Mouse (Mus musculus) lung, adult 2 months (tissue): Measurements from ENCODE around the gene Cdk5rap1. TPM values are rescaled to one million over a fixed set of nuclear protein-coding genes. Genes with fewer than 3 reads are reported as not detected.
A peak's percentile ranks its signal among the peaks of the same experiment; 100 is the strongest.
"Not testable (repeated sequence)": the region's sequence is repeated elsewhere in the genome, so short reads cannot be mapped to it uniquely, and the experiment has no call there.

Experiments used
- DNase-seq: peaks from one replicate; pipeline ENCODE4 v3.0.0; 2022
- H3K4me1 ChIP-seq: fragments of 200-500 bp; 2 replicates; pipeline ENCODE4 v1.6.1; 2011; ENCODE audit warnings: low read length; ENCODE audit not compliant: control insufficient read depth, insufficient read depth
- H3K4me3 ChIP-seq: fragments of 200-500 bp; replicated peaks from 2 replicates; pipeline ENCODE3; 2011; ENCODE audit warnings: low read depth, mild to moderate bottlenecking, control low read depth, low read length; ENCODE audit errors: extremely low read depth
- CTCF ChIP-seq: fragments of 200-500 bp; IDR thresholded peaks from 2 replicates; pipeline ENCODE4 v1.5.1; 2011; ENCODE audit warnings: mild to moderate bottlenecking, low read length, control low read depth; ENCODE audit not compliant: insufficient read depth
- POLR2A ChIP-seq: fragments of 200-500 bp; IDR thresholded peaks from 2 replicates; pipeline ENCODE4 v1.6.1; 2011; ENCODE audit warnings: low read depth, mild to moderate bottlenecking, control low read depth, low read length, borderline replicate concordance; ENCODE audit errors: extremely low read depth
- WGBS: fragments of 180-500 bp; shearing (Covaris S2); methylation state at CpG from one replicate; pipeline ENCODE4 v1.1.7; 2018; 5-methylcytosine and 5-hydroxymethylcytosine counted together
- polyA plus RNA-seq: library from polyadenylated mRNA; depleted of rRNA; stranded (reverse); fragments of >200 nt; gene quantifications from 2 replicates; pipeline ENCODE4 v1.2.3, GENCODE M21; 2012

The Cdk5rap1 gene
- polyA plus RNA-seq, 1 experiment, result 9.5 TPM

GRCm38 (mm10) chr2:154374807-154375601, 2.2 kb upstream of the Cdk5rap1 start:
- TF ChIP-seq CTCF (no peak), POLR2A (no peak)
- H3K4me3 ChIP-seq, result no peak overlapping the region
- H3K4me1 ChIP-seq, result no peaks in the 10 kb centered on the region; the same call in 1 of the 2 replicates
- no peak for DNase-seq
- WGBS, result 74% methylated on average over 6 of the region's 6 CpGs

GRCm38 (mm10) chr2:154373961-154374632, 1.3 kb upstream of the Cdk5rap1 start:
- Histone ChIP-seq H3K4me3 (no peak overlapping the region), H3K4me1 (no peaks in the 10 kb centered on the region; the same call in 1 of the 2 replicates)
- TF ChIP-seq CTCF (peak; percentile 21; the same call in 1 of the 2 replicates), POLR2A (no peak)
- peak; percentile 45 for DNase-seq
- WGBS, result 50% methylated on average over 6 of the region's 6 CpGs

- TF ChIP-seq CTCF, result no peak
- TF ChIP-seq POLR2A, result peak; percentile 92
- WGBS, result under 1% methylated on average over 42 of the region's 42 CpGs
- peak; percentile 88 for DNase-seq
- Histone ChIP-seq H3K4me1 (no peaks in the 10 kb centered on the region; the same call in 1 of the 2 replicates), H3K4me3 (peak overlapping the region; percentile 81)
Observed at GRCm38 (mm10) chr2:154372151-154372829, 520 bp downstream of the Cdk5rap1 start.

GRCm38 (mm10) chr2:154367510-154367909, 5.3 kb downstream of the Cdk5rap1 start:
- no peak for DNase-seq
- WGBS, result 96% methylated on average over 1 of the region's 1 CpGs
- no peak for TF ChIP-seq CTCF
- no peak for TF ChIP-seq POLR2A
- no peaks in the 10 kb centered on the region for H3K4me1 ChIP-seq
- no peak overlapping the region for H3K4me3 ChIP-seq

GRCm38 (mm10) chr2:154354000-154354425, 18.8 kb downstream of the Cdk5rap1 start:
- WGBS, result 71% methylated on average over 15 of the region's 19 CpGs
- not testable (repeated sequence) for DNase-seq

GRCm38 (mm10) chr2:154348152-154348551, 24.7 kb downstream of the Cdk5rap1 start:
- TF ChIP-seq CTCF (no peak), POLR2A (no peak)
- 87% methylated on average over 3 of the region's 3 CpGs for WGBS
- no peak for DNase-seq
- no peaks in the 10 kb centered on the region for H3K4me1 ChIP-seq
- no peak overlapping the region for H3K4me3 ChIP-seq

More at GRCm38 (mm10) chr2:154354000-154354425, 18.8 kb downstream of the Cdk5rap1 start:
- peak overlapping the region; percentile 82 for H3K4me3 ChIP-seq
- not testable (repeated sequence) for H3K4me1 ChIP-seq

- WGBS, result 74% methylated on average over 2 of the region's 2 CpGs
- no peak for DNase-seq
- H3K4me1 ChIP-seq, result no peaks in the 10 kb centered on the region
- no peak overlapping the region for H3K4me3 ChIP-seq
- TF ChIP-seq POLR2A, result no peak
- TF ChIP-seq CTCF, result no peak
Observed at GRCm38 (mm10) chr2:154339356-154339755, 33.5 kb downstream of the Cdk5rap1 start.

GRCm38 (mm10) chr2:154338161-154338560, 34.6 kb downstream of the Cdk5rap1 start:
- DNase-seq, result no peak
- H3K4me1 ChIP-seq, result no peaks in the 10 kb centered on the region

GRCm38 (mm10) chr2:154335572-154335971, 37.2 kb downstream of the Cdk5rap1 start:
- TF ChIP-seq POLR2A (no peak), CTCF (no peak)
- Histone ChIP-seq H3K4me3 (no peak overlapping the region), H3K4me1 (no peaks in the 10 kb centered on the region)
- DNase-seq, result no peak
- 81% methylated on average over 4 of the region's 4 CpGs for whole genome bisulfite sequencing

More at GRCm38 (mm10) chr2:154338161-154338560, 34.6 kb downstream of the Cdk5rap1 start:
- H3K4me3 ChIP-seq, result no peak overlapping the region
- WGBS, result 59% methylated on average over 1 of the region's 1 CpGs
- TF ChIP-seq CTCF (no peak), POLR2A (no peak)
